Comparison of ENCODE assay signal across 1 mouse cellular context in genomic region chr6:124967766-124968165, GRCm38 (mm10).
TF ChIP-seq lines count a peak whose summit lies in the region.

No protein-coding gene starts in this region.

TF ChIP-seq in MEL, 35 proteins besides CTCF, POLR2A, EP300 and RAD21 (continued from another document):
- TF ChIP-seq MYC (IDR thresholded peaks at IDR 0.05; ENCODE audit: low read depth, low read length), result 0 out of 2 replicates have a peak, but pooled peaks have one; percentile 23
- TF ChIP-seq MEF2A (IDR thresholded peaks at IDR 0.05; ENCODE audit: extremely low read depth, insufficient replicate concordance, low read depth, low read length, poor library complexity, severe bottlenecking), result no peak
- no peak for TF ChIP-seq NRF1 (IDR thresholded peaks at IDR 0.05; ENCODE audit: insufficient read depth, low read depth, low read length, poor library complexity, severe bottlenecking)
- no peak for TF ChIP-seq TCF12 (IDR thresholded peaks at IDR 0.05; ENCODE audit: low read depth, low read length)
- TF ChIP-seq ZNF384 (IDR thresholded peaks at IDR 0.05; ENCODE audit: low read depth, low read length), result peak; percentile 70
- peak; percentile 56 for TF ChIP-seq SMC3 (IDR thresholded peaks at IDR 0.05; ENCODE audit: low read depth, low read length)
- no peak for TF ChIP-seq USF2 (IDR thresholded peaks at IDR 0.05; ENCODE audit: borderline replicate concordance in 1 of 2, insufficient read depth in 1 of 2, low read depth in 1 of 2, low read length in 2 of 2)
- TF ChIP-seq RCOR1 (IDR thresholded peaks at IDR 0.05; ENCODE audit: low read depth, low read length), result no peak
- no peak for TF ChIP-seq GABPA (IDR thresholded peaks at IDR 0.05; ENCODE audit: low read depth, low read length)
- TF ChIP-seq MXI1 (IDR thresholded peaks at IDR 0.05; ENCODE audit: low read depth, low read length), result no peak
- TF ChIP-seq POLR2AphosphoS2 (IDR thresholded peaks at IDR 0.05; ENCODE audit: low read length), result no peak
- TF ChIP-seq ETS1 (IDR thresholded peaks at IDR 0.05; ENCODE audit: low read depth, low read length), result no peak
- no peak for TF ChIP-seq CHD1 (IDR thresholded peaks at IDR 0.05; ENCODE audit: low read depth, low read length)
- TF ChIP-seq ZKSCAN1 (IDR thresholded peaks at IDR 0.05; ENCODE audit: low read depth, low read length), result no peak
- TF ChIP-seq HCFC1 (IDR thresholded peaks at IDR 0.05; ENCODE audit: low read depth, low read length), result no peak; the same call in 1 of the 2 replicates
- TF ChIP-seq E2F4 (IDR thresholded peaks at IDR 0.05; ENCODE audit: borderline replicate concordance, low read depth, low read length), result no peak
- TF ChIP-seq ZC3H11A (IDR thresholded peaks at IDR 0.05; ENCODE audit: low read depth, low read length), result peak; percentile 55
- no peak for TF ChIP-seq USF1 (IDR thresholded peaks at IDR 0.05; ENCODE audit: low read depth, low read length)
- no peak for TF ChIP-seq ZMIZ1 (IDR thresholded peaks at IDR 0.05; ENCODE audit: low read depth, low read length)
